Mouse (Mus musculus) gastrocnemius, adult 2 months (tissue): Measurements from ENCODE around the gene Tmem97. TPM values are rescaled to one million over a fixed set of nuclear protein-coding genes. Genes with fewer than 3 reads are reported as not detected.
A peak's percentile ranks its signal among the peaks of the same experiment; 100 is the strongest.

ENCODE experiments used
- DNase-seq: peaks from one replicate; pipeline ENCODE4 v3.0.0; 2022
- H3K27ac ChIP-seq: fragments of 200-600 bp; 2 replicates; pipeline ENCODE4 v1.8.1; 2022; ENCODE audit warnings: mild to moderate bottlenecking
- H3K4me3 ChIP-seq: fragments of 200-600 bp; 2 replicates; pipeline ENCODE4 v1.8.1; 2022; ENCODE audit warnings: mild to moderate bottlenecking, moderate library complexity
- CTCF ChIP-seq: fragments of 200-600 bp; IDR thresholded peaks from 2 replicates; pipeline ENCODE4 v1.8.1; 2022; ENCODE audit warnings: antibody characterized with exemption, mild to moderate bottlenecking, moderate library complexity
- intact Hi-C: fragments of 180-260 bp; cut with DNase I; formaldehyde crosslinking; loops from one replicate; pipeline ENCODE4 v1.15.1; 2025
- total RNA-seq, 2 experiments: library from RNA; stranded (reverse); gene quantifications; 2 replicates each; pipeline ENCODE4 v1.2.3; 2021

Gene Tmem97
- total RNA-seq, 2 experiments from 2014 or later: 2.3 to 2.5 TPM

DNA sequence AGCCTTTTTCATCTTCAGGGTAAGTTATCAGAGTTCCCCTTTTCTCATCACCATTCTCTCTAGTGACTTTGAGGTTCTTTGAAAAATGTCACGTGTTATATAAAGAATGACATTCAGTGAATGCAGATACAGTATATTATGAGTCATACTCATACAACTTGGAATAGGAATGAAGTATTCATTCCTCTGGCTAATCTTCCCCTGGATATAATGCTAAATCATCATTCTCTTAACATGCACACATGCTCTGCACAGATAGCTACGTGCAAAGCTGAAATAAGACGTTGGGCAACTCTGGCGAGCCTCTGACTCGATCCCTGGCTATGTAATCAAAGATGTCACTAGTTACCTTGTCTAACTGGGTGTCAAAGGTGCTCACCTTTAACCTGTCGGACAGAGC is 21.3 kb upstream of the Tmem97 start:
- TF ChIP-seq CTCF: no peak
- no peak for DNase-seq
- intact Hi-C loops: no loop called here
- no peak overlapping the region for H3K27ac ChIP-seq
- no peak overlapping the region for H3K4me3 ChIP-seq

DNA sequence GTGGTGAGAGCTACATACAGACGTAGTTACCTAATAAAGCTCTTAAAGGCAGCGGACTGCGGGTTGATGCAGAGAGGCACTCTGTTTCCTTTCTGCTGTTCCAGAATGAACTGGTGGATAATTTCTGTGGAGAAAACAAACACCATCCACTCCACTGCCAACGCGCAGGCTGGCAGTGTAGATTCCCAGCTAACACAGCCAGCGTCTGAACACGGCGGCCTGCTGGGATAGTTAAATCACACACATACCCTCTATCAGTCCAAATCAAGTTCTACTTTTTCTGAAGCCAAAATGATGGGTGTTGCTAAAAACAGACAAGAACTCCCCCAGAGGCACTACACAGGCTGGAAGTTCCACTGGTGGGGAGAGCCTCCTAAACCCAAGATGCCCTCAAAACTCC is 20.9 kb upstream of the Tmem97 start:
- Histone ChIP-seq H3K27ac (no peak overlapping the region), H3K4me3 (no peak overlapping the region)
- intact Hi-C loops: no loop called here
- no peak for DNase-seq
- TF ChIP-seq CTCF: no peak

DNA sequence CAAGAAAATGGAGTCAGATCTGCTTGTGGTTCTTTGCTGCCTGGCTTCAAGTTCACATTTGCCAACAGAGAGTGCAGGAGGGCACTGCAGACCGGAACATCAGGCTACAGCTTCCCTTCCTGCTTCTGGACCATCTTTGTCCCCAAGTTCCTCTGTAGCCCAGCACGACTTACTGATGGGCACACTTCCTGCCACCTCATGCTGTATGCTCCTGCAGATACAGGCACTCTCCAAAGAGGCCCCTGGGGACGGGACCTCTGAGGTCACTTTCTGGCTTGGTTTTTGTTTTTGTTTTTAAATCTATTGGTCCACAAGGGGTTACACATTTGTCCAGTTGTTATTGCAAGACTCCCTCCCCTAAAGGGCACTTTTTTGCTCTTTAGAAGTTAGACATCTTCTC is 19.2 kb upstream of the Tmem97 start:
- no peak overlapping the region for H3K4me3 ChIP-seq
- intact Hi-C loops: loop anchor here (10.0 kb wide), 1 partner anchor 355 kb away; the partner anchor contains the start of gene Nos2
- DNase-seq: no peak
- H3K27ac ChIP-seq: no peak overlapping the region
- no peak for TF ChIP-seq CTCF

DNA sequence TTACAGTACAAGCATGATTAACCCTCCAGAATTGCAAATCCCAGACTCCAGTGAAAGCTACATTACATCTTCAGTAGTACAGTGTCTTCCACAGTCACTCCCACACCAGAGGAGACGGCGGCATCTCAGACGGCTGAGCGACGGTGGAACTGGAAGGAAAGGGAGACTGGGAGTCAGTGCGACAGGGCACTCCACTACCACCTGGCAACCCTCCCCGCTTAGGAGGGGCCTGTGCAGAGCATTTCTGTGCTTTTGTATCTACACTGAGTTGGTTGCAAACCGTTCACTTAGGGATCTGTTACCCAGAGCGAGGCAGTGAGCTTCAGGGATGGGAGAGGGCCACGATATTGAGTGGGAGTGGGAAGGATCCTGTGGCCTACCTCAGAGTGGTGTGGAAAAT is 18.2 kb upstream of the Tmem97 start:
- DNase-seq: no peak
- no peak for TF ChIP-seq CTCF
- H3K4me3 ChIP-seq: no peak overlapping the region
- H3K27ac ChIP-seq: no peak overlapping the region
- intact Hi-C loops: loop anchor here (10.0 kb wide), 1 partner anchor 356 kb away; the partner anchor contains the start of gene Nos2

DNA sequence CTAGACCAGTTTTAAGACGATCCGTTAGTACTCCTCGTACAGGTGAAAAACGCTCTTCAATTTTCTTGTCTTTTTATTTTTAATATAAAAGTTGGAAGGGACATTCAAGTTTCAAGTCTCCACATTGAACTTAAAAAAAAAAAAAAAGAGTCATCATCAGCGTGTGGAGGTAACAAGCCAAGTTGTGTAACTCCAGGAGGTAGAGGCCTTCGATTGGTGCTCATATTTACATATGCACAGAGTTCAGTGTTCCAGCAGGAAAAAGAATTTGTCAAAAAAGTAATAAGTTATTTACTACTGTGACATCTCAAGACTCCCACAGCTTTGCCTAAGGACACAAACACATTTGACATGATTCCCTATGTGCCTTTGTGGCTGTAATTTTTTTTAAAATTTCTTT is 17.0 kb upstream of the Tmem97 start:
- intact Hi-C loops: loop anchor here (10.0 kb wide), 1 partner anchor 357 kb away; the partner anchor contains the start of gene Nos2
- no peak overlapping the region for H3K4me3 ChIP-seq
- no peak for TF ChIP-seq CTCF
- no peak for DNase-seq
- H3K27ac ChIP-seq: no peak overlapping the region

DNA sequence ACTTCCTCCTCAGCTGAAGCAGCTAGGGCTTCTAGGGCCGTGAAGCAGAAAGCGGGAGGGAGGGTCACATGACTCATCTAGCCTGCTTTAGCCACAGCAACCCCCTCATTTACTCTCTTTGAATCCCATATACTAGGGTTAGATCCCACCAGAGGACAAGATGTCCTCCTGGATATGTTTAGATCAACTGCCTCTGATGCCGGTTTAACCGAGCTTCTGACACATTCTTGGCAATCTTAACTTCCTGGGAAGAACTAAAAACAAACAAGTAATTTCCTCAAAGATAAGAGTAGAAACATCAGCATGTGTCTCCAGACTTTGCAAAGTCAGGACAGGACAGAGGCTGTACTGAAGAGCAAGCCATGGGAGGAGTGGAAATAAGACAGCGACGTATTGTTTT is 16.2 kb upstream of the Tmem97 start:
- DNase-seq: no peak
- intact Hi-C loops: loop anchor here (10.0 kb wide), 1 partner anchor 358 kb away; the partner anchor contains the start of gene Nos2
- H3K27ac ChIP-seq: peak overlapping the region; percentile 61
- no peak for TF ChIP-seq CTCF
- peak overlapping the region; percentile 19 for H3K4me3 ChIP-seq

DNA sequence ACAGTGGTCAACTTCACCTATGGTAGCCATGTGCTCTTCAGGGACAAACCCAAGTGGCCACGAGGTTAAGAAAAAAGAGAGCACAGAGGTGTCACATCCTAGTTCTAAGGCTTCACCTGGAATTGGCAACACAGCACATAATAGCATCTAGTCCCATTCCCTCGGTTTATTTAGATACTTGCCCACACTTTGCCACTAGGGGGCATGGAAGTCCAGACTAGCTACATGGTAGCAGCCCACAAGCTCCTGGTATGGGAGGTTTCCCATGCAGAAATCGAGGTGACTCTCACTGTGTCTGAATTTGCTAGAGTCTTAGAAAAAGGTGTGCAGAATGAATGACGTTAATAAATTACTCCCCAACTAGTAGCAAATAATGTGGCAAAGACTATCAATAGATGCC is 9.9 kb upstream of the Tmem97 start:
- intact Hi-C loops: loop anchor here (10.0 kb wide), 1 partner anchor 364 kb away; the partner anchor contains the start of gene Nos2
- DNase-seq: peak; percentile 60
- TF ChIP-seq CTCF: peak; percentile 74

DNA sequence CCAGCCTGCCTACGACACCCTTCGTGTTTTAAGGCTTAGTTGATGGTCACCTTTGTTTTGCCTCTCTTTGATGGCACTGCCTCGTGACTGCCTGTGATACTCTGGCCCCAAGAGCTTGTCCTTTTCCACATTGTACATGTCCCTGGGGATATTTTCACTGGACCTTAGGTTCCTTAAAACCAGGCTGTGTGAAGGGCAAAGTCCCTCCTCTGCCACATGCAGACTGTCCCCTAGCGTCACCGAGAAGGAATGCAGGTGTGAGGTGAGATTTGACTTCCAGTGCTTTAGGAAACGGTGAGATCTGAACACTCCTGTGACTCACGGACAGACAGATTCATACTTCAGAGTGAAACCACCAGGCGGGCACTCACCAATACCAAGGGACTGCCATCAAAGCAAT is 6.7 kb upstream of the Tmem97 start:
- H3K4me3 ChIP-seq: no peak overlapping the region
- intact Hi-C loops: loop anchor here (10.0 kb wide), 1 partner anchor 268 kb away; the partner anchor contains the start of gene Lyrm9
- TF ChIP-seq CTCF: peak; percentile 32; the same call in 1 of the 2 replicates
- DNase-seq: no peak
- no peak overlapping the region for H3K27ac ChIP-seq

More for the DNA sequence above, 9.9 kb upstream of the Tmem97 start:
- Histone ChIP-seq H3K27ac (no peak overlapping the region), H3K4me3 (no peak overlapping the region)

DNA sequence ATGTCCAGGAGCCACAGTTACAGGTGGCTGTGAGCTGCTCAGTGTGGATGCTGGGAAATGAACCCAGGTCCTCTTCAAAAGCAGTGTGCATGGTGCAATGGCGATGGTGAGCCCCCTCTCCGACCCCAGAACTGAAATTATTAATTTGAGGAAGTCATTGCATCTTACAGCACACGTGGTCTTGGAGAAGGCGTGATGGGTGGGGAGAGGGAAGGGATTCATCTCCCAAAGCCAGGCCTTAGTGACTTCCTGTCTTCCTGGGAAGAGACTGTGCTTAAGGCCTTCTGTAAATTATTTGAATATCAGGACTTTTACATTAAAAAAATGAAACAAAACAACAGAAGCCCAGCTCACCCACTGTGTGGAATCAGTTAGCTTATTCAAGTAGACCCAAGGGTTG is 5.5 kb upstream of the Tmem97 start:
- no peak for DNase-seq
- no peak for TF ChIP-seq CTCF
- intact Hi-C loops: loop anchor here (10.0 kb wide), 1 partner anchor 269 kb away; the partner anchor contains the start of gene Lyrm9
- Histone ChIP-seq H3K27ac (no peak overlapping the region), H3K4me3 (no peak overlapping the region)

DNA sequence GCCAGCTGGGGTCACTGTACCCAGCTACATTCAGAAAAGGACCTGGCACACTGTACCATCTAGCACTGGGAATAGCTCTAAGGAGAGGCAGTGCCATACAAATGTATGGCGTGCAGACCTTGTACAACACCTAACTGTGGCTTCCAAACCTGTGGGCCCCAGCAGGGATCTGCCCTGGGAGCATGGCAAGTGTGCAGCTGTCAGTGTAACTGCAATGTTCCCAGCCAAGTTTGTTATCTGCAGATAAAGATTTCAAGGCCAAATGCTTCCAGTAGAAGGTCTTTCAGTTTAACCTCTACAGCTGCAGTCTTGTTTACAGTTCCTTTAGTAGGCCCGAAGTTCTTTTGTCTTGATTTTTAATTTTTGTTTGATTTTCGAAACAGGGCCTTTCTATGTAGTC is 5.0 kb upstream of the Tmem97 start:
- intact Hi-C loops: loop anchor here (10.0 kb wide), 1 partner anchor 269 kb away; the partner anchor contains the start of gene Lyrm9
- no peak for DNase-seq
- H3K4me3 ChIP-seq: no peak overlapping the region
- TF ChIP-seq CTCF: no peak
- no peak overlapping the region for H3K27ac ChIP-seq

DNA sequence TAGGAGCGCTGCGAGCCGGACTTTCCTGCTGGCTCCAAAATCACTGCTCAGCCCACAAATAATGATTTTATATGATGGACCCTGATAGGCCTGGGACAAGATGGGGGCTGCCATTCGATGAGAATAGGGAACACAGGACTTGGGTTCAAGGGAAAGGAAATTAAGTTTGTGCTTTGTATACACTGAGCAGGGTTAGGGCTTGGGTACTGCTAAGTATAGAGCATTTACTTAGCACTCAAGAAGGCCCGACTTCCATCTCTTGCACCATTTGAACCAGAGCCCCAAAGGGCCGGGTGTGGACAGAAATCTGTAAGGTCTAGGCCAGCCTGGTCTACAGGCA is 452 bp upstream of the Tmem97 start:
- peak overlapping the region; percentile 78 for H3K4me3 ChIP-seq
- no peak for DNase-seq
- H3K27ac ChIP-seq: peak overlapping the region; percentile 88
- intact Hi-C loops: loop anchor here (10.0 kb wide), 1 partner anchor 274 kb away; the partner anchor contains the start of gene Lyrm9
- no peak for TF ChIP-seq CTCF

DNA sequence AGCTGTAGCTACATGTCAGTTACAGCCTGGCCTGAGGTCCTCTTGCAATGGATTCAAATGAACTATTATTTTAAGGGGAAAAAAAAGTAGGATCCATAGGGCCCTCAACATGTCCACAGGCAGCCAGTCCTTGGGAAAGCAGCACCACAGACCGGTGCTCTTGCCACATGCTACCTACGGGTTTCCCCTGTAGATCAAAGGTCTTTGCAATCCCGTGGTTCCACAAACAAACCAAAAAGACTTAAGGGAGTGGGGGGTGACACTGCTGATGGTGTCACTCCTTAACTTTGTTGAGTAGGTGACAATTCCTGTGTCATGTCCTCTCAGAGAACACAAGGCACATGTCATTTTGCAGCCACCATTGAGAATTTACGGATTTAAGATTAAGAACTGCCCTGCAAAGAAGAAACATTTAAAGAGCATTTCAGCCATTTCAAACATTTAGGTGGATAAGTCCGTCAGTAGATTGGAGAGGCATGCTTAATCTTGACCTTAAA is 1.0 kb downstream of the Tmem97 start:
- no peak for TF ChIP-seq CTCF

DNA sequence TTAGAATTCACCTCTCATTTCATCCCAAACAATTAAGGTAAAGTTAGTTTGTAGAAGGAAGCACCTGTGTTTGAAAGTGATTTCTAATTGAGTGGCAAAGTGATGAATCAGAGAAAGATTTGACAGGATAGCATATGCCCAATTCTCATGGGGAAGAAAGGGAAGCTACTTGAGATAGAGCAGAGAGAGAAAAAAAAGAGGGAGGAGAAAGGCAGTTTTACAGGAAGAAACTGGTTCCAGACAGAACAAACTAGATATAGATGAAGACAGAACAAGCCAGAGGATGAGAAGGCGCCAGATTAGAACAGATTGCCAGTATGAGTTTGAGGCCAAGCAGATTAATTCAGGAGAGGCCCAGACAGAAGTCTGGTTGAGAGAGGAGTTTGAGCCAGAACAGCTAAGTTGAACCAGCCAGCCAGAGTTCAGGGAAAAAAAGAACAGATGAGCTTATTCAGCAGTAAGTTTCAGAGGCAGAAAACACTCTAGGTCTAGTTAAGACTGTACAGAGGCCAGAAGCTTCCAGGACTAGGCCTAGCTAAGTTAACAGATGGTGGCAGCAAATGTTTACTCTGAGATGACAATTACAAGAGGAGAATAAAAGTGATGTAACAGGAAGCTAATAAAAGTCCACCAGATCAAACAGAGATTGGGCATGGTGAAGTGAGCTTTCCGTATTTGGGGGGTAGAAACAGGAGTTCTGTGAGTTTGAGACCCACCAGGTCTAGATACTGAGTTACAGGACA is 2.7 kb downstream of the Tmem97 start:
- no peak overlapping the region for H3K27ac ChIP-seq
- intact Hi-C loops: no loop called here
- TF ChIP-seq CTCF: no peak
- no peak for DNase-seq
- no peak overlapping the region for H3K4me3 ChIP-seq

More for the DNA sequence above, 1.0 kb downstream of the Tmem97 start:
- peak overlapping the region; percentile 78 for H3K4me3 ChIP-seq
- DNase-seq: no peak
- no peak overlapping the region for H3K27ac ChIP-seq
- intact Hi-C loops: no loop called here
